Mouse (Mus musculus) layer of hippocampus, adult 2 months (tissue): ENCODE measurements around the gene Tango6. TPM values are rescaled to one million over a fixed set of nuclear protein-coding genes. Genes with fewer than 3 reads are reported as not detected.

Experiments used
- DNase-seq, 2 experiments: peaks; one replicate each; pipeline ENCODE4 v3.0.0; 2022; ENCODE audit warnings: low spot score in 2 of 2
- H3K27ac ChIP-seq: fragments of 200-600 bp; 2 replicates; pipeline ENCODE4 v1.8.1; 2022
- H3K4me3 ChIP-seq: fragments of 200-600 bp; 2 replicates; pipeline ENCODE4 v1.8.1; 2022; ENCODE audit warnings: mild to moderate bottlenecking
- CTCF ChIP-seq: fragments of 200-600 bp; conservative IDR thresholded peaks from 2 replicates; pipeline ENCODE4 v1.8.1; 2022; ENCODE audit warnings: antibody characterized with exemption, mild to moderate bottlenecking, moderate library complexity
- total RNA-seq, 2 experiments: library from RNA; stranded (reverse); gene quantifications; 2 replicates each; pipeline ENCODE4 v1.2.3; 2021

Tango6 gene
- total RNA-seq, 2 experiments from 2014 or later, result 6.7 to 6.9 TPM

- no peak for TF ChIP-seq CTCF
- Histone ChIP-seq H3K27ac (no peak overlapping the region), H3K4me3 (no peak overlapping the region)
- DNase-seq, result no peak
These were observed 23.3 kb downstream of the Tango6 start for GRCm38 (mm10) chr8:106706194-106706593.

DNA sequence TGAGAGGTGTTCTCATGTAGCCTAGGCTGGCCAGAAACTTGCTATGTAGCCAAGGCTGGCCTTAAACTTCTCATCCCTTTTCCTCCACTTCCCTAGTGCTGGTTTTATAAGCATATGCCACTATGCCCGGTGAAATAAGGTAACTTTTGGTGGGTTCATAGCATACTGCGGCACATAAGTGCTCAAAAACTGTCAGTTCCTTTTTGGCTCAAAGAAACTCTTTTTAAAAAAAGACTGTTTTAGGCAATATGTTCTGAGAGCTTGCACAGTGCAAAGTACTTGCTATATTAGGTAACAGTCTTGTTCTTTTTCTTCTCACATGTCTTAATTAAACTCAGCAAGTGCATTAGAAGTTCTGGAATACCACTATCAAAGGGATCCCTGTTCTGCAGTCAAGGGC lies 27.1 kb downstream of the Tango6 start:
- no peak overlapping the region for H3K4me3 ChIP-seq
- TF ChIP-seq CTCF, result no peak
- H3K27ac ChIP-seq, result no peak overlapping the region
- DNase-seq, result no peak

- DNase-seq, result no peak
- TF ChIP-seq CTCF, result no peak
These were observed 29.6 kb downstream of the Tango6 start for GRCm38 (mm10) chr8:106712487-106712886.

GRCm38 (mm10) chr8:106714297-106714696 lies 31.4 kb downstream of the Tango6 start:
- Histone ChIP-seq H3K27ac (no peak overlapping the region), H3K4me3 (no peak overlapping the region)
- no peak for DNase-seq
- TF ChIP-seq CTCF, result no peak

More at GRCm38 (mm10) chr8:106712487-106712886, 29.6 kb downstream of the Tango6 start:
- no peak overlapping the region for H3K27ac ChIP-seq
- H3K4me3 ChIP-seq, result no peak overlapping the region

- DNase-seq, result peak; percentile 82
- Histone ChIP-seq H3K27ac (peak overlapping the region; percentile 82; the same call in 1 of the 2 replicates), H3K4me3 (peak overlapping the region; percentile 51)
- TF ChIP-seq CTCF, result peak; percentile 94
These were observed 35.2 kb downstream of the Tango6 start for GRCm38 (mm10) chr8:106718091-106718500.

DNA sequence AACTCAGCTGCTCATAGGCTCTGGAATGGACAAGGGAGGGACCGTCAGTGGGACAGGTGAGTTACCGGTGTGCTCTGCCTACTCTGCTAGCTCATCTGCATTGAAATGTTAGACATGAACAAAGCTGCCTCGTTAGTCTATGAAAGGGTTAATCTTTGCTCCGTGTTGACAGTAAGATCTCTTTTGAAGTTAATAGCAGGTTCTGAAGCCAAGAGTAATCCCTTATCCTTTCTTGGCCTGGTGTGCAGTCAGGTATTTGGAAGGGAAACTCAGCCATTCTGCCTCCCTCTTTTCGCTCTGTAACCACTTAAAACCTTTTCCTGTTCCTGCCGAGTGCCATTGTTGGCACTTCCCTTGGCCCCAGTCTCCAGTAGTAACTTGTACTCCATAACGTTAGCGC lies 38.1 kb downstream of the Tango6 start:
- TF ChIP-seq CTCF, result no peak
- no peak for DNase-seq
- no peak overlapping the region for H3K27ac ChIP-seq
- no peak overlapping the region for H3K4me3 ChIP-seq

- TF ChIP-seq CTCF, result no peak
- H3K27ac ChIP-seq, result no peak overlapping the region
- no peak overlapping the region for H3K4me3 ChIP-seq
- DNase-seq, result no peak
These were observed 39.6 kb downstream of the Tango6 start for GRCm38 (mm10) chr8:106722453-106722852.

DNA sequence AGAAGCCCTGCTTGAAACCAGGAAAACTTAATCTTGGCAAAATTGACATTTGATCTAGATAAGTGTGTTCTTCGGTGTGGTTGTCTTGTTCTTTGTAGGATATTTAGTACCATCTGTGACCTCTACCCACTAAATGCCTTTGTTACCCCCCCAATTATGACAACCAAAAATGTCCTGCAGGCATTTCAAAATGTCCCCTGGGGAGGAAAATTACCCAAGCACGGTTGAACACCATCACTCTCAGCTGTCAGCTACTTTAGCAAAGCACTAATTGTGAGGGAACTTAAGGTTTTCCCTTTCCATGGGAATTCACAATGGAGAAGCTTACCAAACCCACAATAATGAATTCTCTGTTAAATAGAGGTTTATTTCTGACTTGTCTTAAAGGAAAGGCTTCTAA lies 41.1 kb downstream of the Tango6 start:
- TF ChIP-seq CTCF, result no peak
- no peak for DNase-seq
- no peak overlapping the region for H3K27ac ChIP-seq
- H3K4me3 ChIP-seq, result no peak overlapping the region

DNA sequence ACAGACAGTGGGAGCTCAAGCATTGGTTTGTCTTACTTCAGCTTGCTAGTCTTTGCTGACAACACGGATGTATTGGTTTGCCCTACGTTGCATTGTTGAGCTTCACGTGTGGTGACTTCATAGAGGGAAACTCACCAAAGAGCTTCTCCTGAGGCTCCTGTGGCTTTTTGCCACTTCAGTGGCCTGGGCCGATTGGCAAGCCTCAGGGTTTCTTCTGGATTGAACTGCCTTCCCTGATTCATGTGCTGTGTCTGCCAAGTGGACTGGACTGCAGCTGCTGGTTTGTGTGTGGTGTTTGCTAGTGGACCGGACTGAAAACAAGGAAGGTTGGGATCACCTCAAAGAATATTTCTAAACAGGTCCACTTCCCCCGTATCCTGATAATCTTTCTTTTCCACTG lies 43.7 kb downstream of the Tango6 start:
- DNase-seq, result no peak
- no peak overlapping the region for H3K27ac ChIP-seq
- no peak for TF ChIP-seq CTCF
- H3K4me3 ChIP-seq, result no peak overlapping the region

- H3K27ac ChIP-seq, result peak overlapping the region; percentile 86
- H3K4me3 ChIP-seq, result peak overlapping the region; percentile 23
- peak; percentile 18 to 36 for DNase-seq
- TF ChIP-seq CTCF, result no peak
These were observed 44.5 kb downstream of the Tango6 start for GRCm38 (mm10) chr8:106727241-106727835.

GRCm38 (mm10) chr8:106727889-106728288 lies 45.0 kb downstream of the Tango6 start:
- no peak for TF ChIP-seq CTCF
- no peak for DNase-seq
- peak overlapping the region; percentile 23; the same call in 1 of the 2 replicates for H3K4me3 ChIP-seq
- H3K27ac ChIP-seq, result peak overlapping the region; percentile 86

GRCm38 (mm10) chr8:106732921-106733320 lies 50.1 kb downstream of the Tango6 start:
- H3K27ac ChIP-seq, result no peak overlapping the region
- TF ChIP-seq CTCF, result no peak
- DNase-seq, result no peak
- H3K4me3 ChIP-seq, result no peak overlapping the region

GRCm38 (mm10) chr8:106733703-106734102 lies 50.8 kb downstream of the Tango6 start:
- no peak for TF ChIP-seq CTCF
- H3K27ac ChIP-seq, result no peak overlapping the region
- no peak for DNase-seq
- H3K4me3 ChIP-seq, result no peak overlapping the region

- no peak overlapping the region for H3K27ac ChIP-seq
- TF ChIP-seq CTCF, result no peak
- no peak overlapping the region for H3K4me3 ChIP-seq
- DNase-seq, result no peak
These were observed 51.4 kb downstream of the Tango6 start for GRCm38 (mm10) chr8:106734222-106734621.
